Mouse (Mus musculus) cerebellum, adult 2 months (tissue): ENCODE results near the gene Dnah1. TPM values are rescaled to one million over a fixed set of nuclear protein-coding genes. Genes with fewer than 3 reads are reported as not detected.

Experiments used
- DNase-seq, 2 experiments: peaks; one replicate each; pipeline ENCODE4 v3.0.0; 2021
- H3K27ac ChIP-seq: fragments of 200-500 bp; 2 replicates; pipeline ENCODE4 v1.5.1; 2012; ENCODE audit warnings: low read length, control low read depth, inconsistent platforms; ENCODE audit not compliant: insufficient read depth
- H3K27me3 ChIP-seq: fragments of 200-500 bp; 2 replicates; pipeline ENCODE4 v1.6.1; 2012; ENCODE audit warnings: inconsistent platforms, mild to moderate bottlenecking, low read length, moderate library complexity; ENCODE audit not compliant: control insufficient read depth, insufficient read depth
- H3K4me1 ChIP-seq: fragments of 200-500 bp; 2 replicates; pipeline ENCODE4 v1.6.1; 2011; ENCODE audit warnings: low read length; ENCODE audit not compliant: control insufficient read depth, insufficient read depth
- H3K4me3 ChIP-seq: fragments of 200-500 bp; replicated peaks from 2 replicates; pipeline ENCODE3; 2011; ENCODE audit warnings: mild to moderate bottlenecking, low read depth, low read length, control low read depth; ENCODE audit not compliant: insufficient read depth
- CTCF ChIP-seq: fragments of 200-500 bp; IDR thresholded peaks from 2 replicates; pipeline ENCODE4 v1.5.1; 2011; ENCODE audit warnings: low read depth, mild to moderate bottlenecking, control low read depth, low read length, moderate library complexity, borderline replicate concordance; ENCODE audit not compliant: insufficient read depth
- POLR2A ChIP-seq: fragments of 200-500 bp; IDR thresholded peaks from 2 replicates; pipeline ENCODE4 v1.6.1; 2011; ENCODE audit warnings: low read length, control low read depth, borderline replicate concordance; ENCODE audit not compliant: insufficient read depth
- WGBS: fragments of 180-500 bp; shearing (Covaris S2); methylation state at CpG from one replicate; pipeline ENCODE4 v1.1.7; 2018; 5-methylcytosine and 5-hydroxymethylcytosine counted together
- polyA plus RNA-seq: library from polyadenylated mRNA; depleted of rRNA; stranded (reverse); fragments of >200 nt; gene quantifications from 2 replicates; pipeline ENCODE4 v1.2.3, GENCODE M21; 2012

Dnah1 gene
- polyA plus RNA-seq, 1 experiment, result 1.3 TPM

- Histone ChIP-seq H3K27ac (no peak overlapping the region), H3K27me3 (no peaks in the 10 kb centered on the region), H3K4me1 (peaks cover 5% of the 10 kb centered on the region; the same call in 1 of the 2 replicates), H3K4me3 (no peak overlapping the region)
- DNase-seq, result no peak
- TF ChIP-seq CTCF (no peak), POLR2A (no peak)
- WGBS, result 78% methylated on average over 8 of the region's 8 CpGs
These were observed 93.3 kb downstream of the Dnah1 start for GRCm38 (mm10) chr14:31230442-31230841.

DNA sequence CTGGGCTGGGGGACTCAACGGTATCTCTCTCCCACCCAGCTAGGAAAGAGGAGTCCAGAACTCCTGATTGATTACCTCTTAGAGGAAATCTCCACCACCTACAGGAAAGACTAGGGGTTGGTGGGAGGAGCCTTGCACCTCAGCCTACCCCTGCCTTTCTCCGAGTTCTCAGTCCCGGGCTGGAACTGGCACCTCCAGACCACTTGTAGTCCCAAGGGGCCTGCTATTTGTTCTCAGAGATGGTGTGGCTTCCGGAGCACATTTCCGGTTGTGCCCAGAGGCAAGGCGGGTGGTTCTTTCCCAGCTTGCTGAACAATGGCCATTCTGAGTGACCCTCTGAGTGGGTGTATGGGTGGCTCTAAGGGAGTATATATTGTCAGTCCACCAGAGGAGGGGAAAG, 95.5 kb downstream of the Dnah1 start:
- Histone ChIP-seq H3K27me3 (no peaks in the 10 kb centered on the region), H3K27ac (no peak overlapping the region), H3K4me1 (peaks cover 5% of the 10 kb centered on the region; the same call in 1 of the 2 replicates), H3K4me3 (no peak overlapping the region)
- DNase-seq, result no peak
- 70% methylated on average over 6 of the region's 6 CpGs for WGBS
- TF ChIP-seq CTCF (no peak), POLR2A (no peak)

DNA sequence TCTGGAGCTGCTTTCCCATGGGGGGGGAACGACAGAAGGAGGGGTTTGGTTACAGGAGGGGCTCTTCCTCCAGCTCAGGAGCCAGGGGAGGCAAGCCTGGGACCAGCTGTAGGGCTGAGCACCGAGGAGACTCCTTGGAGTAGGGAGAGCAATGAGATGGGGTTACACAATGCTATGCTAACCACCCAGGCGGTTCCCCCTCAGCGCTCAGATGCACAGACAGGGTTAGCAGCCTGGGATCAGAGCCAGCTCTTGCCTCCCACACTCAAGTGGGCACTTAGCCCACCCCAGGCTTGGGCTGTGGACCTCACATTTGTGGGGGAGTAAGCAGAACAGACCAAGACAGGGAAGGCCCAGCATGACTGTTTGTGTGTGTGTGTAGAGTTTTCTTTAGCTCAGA, 96.7 kb downstream of the Dnah1 start:
- H3K27me3 ChIP-seq, result no peaks in the 10 kb centered on the region
- no peak overlapping the region for H3K4me3 ChIP-seq
- no peak for DNase-seq
- H3K27ac ChIP-seq, result no peak overlapping the region
- H3K4me1 ChIP-seq, result peaks cover 5% of the 10 kb centered on the region; the same call in 1 of the 2 replicates
- TF ChIP-seq CTCF, result no peak
- no peak for TF ChIP-seq POLR2A
- 41% methylated on average over 4 of the region's 4 CpGs for WGBS

DNA sequence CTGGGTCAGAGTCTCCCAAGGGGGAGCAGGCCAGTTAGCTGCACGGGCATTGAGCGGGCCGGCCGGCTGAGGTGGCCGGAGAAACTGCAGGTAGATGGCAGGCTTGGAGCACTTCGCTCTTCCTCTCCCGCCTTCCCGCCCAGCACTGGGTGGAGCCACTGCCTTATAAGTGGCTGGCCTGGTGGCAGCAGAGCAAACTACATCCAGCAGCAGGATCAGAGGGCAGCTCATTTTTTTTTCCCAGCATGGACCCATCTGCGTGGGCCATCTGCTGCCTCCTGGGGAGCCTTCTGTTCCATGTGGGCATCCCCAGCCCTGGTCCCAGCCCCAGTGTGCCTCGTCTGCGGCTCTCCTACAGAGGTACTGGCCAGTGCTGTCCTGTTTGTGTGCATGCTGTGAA, 106.0 kb downstream of the Dnah1 start, which contains the start of gene Sema3g:
Gene Sema3g (plus strand): TSS at position 195 of the 400 bp plus-strand sequence.
- H3K4me1 ChIP-seq, result peaks cover 17% of the 10 kb centered on the region
- 3% methylated on average over 11 of the region's 11 CpGs for WGBS
- peak within 1 kb of the TSS; percentile 0 for H3K4me3 ChIP-seq
- peak; percentile 80 to 83 for DNase-seq
- TF ChIP-seq POLR2A (peak; percentile 44; the same call in 1 of the 2 replicates), CTCF (peak; percentile 71)
- peak within 1 kb of the TSS; percentile 51 for H3K27ac ChIP-seq
- no peaks in the 10 kb centered on the region for H3K27me3 ChIP-seq

DNA sequence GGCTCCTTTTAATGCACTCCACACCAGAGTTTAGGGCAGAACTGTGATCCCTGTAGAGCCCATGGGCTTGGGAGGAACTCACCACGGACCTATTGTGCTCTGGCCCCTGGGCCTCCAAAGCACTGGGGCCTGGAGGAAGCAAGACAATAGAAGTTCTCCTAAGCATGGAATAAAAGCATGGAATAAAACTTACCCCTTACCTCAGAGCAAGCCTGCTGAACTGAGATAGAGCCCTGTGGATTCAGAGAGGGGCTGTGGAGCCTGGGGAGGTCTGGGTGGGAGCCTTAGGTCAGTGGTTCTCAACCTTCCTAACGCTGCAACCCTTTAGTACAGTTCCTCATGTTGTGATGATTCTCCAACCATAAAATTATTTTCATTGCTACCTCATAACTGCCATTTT, 106.8 kb downstream of the Dnah1 start, which contains the start of gene Nisch:
Gene Nisch (minus strand): TSS at position 101 of the 400 bp plus-strand sequence.
- Histone ChIP-seq H3K4me1 (peaks cover 17% of the 10 kb centered on the region), H3K4me3 (peak within 1 kb of the TSS; percentile 0), H3K27ac (peak within 1 kb of the TSS; percentile 51), H3K27me3 (no peaks in the 10 kb centered on the region)
- no peak for TF ChIP-seq POLR2A
- TF ChIP-seq CTCF, result no peak
- 90% methylated on average over 2 of the region's 2 CpGs for WGBS
- no peak for DNase-seq

DNA sequence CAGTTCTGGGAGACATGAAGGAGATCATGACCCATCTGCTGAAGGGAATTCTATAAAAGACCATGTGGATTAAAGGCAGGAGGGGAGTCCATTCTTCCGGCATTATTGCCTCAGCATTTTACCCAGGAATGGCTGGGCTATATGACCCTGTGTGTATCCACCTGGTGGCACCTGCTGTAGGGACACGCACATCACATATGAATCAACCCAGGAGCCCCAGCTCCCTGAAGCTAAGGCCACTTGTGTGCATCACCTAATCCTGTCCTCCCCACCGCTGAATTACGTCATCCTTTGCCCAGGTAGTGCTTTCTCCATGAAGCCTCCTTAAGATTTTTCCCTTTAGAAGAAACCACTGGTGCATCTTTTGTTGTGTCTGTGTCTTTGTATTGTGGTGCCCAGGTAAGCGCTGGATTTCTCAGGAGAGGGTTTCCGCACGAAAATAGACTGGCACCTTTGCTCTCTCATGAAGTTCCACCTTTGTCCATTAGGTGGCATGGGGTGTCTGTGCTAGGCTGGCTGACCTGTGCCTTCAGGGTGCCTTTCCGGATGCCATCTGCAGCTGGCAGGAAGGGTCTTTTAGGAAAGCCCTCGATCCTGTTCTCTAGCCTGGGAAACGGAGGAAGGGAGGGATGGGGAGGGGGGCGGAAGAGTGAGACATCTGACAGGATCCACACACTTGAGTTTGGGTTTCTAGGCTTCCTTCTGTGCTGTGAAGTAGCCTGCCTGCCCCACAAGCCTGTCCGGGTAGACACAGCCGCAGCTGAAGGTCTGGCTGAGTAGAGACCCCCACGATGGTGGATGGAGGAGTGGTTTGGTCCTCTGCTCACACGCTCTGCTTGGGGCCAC, 108.3 kb downstream of the Dnah1 start:
- H3K27ac ChIP-seq, result no peak overlapping the region
- TF ChIP-seq CTCF (peak; percentile 92), POLR2A (no peak)
- DNase-seq, result peak; percentile 80 to 82
- peaks cover 17% of the 10 kb centered on the region for H3K4me1 ChIP-seq
- H3K27me3 ChIP-seq, result no peaks in the 10 kb centered on the region
- 16% methylated on average over 15 of the region's 15 CpGs for WGBS
- no peak overlapping the region for H3K4me3 ChIP-seq

DNA sequence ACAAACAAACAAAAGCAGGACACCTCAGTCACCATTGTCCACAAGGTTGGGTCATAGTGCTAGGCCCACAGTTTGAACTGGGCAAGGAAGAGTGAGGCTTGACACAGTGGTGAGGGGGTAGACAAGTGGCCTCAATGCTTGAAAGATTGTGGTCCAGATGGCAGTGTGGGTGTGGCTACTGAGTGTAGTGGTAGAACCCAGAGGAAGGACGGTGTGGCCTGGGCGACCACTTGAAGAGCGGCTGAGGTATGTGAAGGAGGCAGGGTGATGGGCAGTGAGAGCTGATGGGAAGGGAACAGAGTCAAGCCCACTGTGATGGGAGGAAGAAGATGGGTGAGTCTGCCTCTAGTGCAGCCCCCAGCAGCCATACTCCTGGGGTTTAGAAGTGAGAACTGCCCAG, 109.0 kb downstream of the Dnah1 start:
- Histone ChIP-seq H3K4me1 (peaks cover 17% of the 10 kb centered on the region), H3K4me3 (no peak overlapping the region), H3K27me3 (no peaks in the 10 kb centered on the region), H3K27ac (no peak overlapping the region)
- WGBS, result 91% methylated on average over 3 of the region's 3 CpGs
- no peak for DNase-seq
- no peak for TF ChIP-seq CTCF
- no peak for TF ChIP-seq POLR2A

DNA sequence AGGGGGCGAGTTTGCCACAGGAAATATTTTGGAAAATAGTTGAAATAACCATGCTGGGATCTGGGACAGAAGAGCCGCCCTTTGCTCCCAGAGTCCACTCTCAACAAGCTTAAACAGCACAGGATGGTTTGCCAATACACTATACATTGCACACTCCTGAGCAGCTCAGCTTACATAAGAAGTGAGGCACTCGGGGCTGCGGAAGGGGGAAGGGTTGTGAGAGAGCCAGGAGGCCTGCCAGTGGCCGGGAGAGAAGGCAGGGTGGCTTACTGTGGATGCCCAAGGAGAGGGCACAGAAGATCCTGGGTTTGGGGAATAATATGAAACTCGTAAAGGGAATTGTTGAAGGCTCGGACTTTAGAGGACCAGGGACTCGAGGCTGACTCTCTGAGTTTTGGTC, 109.8 kb downstream of the Dnah1 start:
- 83% methylated on average over 8 of the region's 8 CpGs for WGBS
- Histone ChIP-seq H3K4me1 (peaks cover 17% of the 10 kb centered on the region), H3K4me3 (no peak overlapping the region), H3K27ac (no peak overlapping the region), H3K27me3 (no peaks in the 10 kb centered on the region)
- no peak for DNase-seq
- TF ChIP-seq CTCF (no peak), POLR2A (no peak)
